ENCODE assay signal across 8 mouse cellular contexts in the genomic region with DNA sequence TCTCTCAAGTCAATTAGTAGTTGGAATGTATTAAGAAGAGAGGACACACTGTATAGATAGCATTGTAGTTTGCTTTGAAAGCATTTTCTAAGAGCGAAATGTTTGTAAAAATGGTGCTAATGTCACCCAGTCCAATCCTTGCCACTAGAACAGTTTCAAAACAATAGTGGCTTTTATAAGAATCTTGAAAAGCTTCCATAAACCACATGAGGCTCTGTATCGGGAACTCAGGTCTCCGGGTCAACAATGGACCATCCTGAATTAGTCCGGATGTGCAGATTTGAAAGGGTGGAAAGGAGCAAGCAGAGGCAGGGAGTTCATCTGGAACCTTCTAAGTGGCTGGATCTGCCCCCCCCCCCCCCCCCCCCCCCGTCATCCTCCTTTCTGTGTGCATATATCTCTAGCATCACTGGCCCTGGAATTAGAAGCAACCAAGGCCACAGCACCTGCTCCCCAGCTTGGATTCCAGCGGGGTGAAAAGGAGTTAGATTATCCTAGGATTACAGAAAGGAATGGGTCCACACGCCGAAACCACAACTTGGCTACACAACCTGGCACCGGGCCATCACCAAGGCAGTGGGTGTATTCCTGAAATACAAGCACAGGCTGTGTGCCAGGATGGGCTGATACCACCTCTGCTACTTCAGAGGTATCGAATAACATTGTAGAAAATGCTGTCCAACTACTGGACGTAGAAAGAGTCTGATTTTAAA. TPM values are rescaled to one million over a fixed set of nuclear protein-coding genes. Genes with fewer than 3 reads are reported as not detected.
DNase-seq lines count a peak whose midpoint lies in the region.

No protein-coding gene starts in this region.

- DNase-seq in layer of hippocampus, adult 11-12 months (ENCODE audit: low spot score): peak; percentile 67
- DNase-seq in layer of hippocampus, adult 9-10 months (ENCODE audit: low spot score): no peak
- DNase-seq in brain, adult 2 months (ENCODE audit: low read depth, low spot score): peak; percentile 73
- DNase-seq in gastrocnemius, postnatal 14 days: peak; percentile 68
- peak; percentile 42 to 65 for DNase-seq in layer of hippocampus, adult 8-10 months (ENCODE audit: low spot score in 2 of 2)
- peak; percentile 67 to 68 for DNase-seq in right cerebral cortex, adult 2 months (ENCODE audit: low spot score in 2 of 2)
- DNase-seq in thymus, postnatal 0 days (ENCODE audit: low spot score): no peak
- DNase-seq in thymus, postnatal 10 days (ENCODE audit: low spot score in 2 of 2): no peak

- intact Hi-C loops in gastrocnemius, postnatal 14 days (cut with DNase I; ENCODE audit: low total_unique reads): no loop called here

RNA-seq across cellular contexts. Expression of gene Galnt7, which starts 42.0 kb away (rescaled TPM):
- total RNA-seq in gastrocnemius, postnatal 14 days (2021): 1 to 10 TPM; 3.5 to 4.9 TPM
- total RNA-seq in layer of hippocampus, adult 8-10 months (2022): 10 to 100 TPM; 11.1 to 12.9 (median 12.0) TPM
- 25.3 and 27.0 TPM in 2 replicates for polyA plus RNA-seq in thymus, postnatal 0 days (2015; fragmentation: Nextera tagmentation; extraction: Ambion mirVana)

Comparison
In these comparisons a context has a peak if more than half of its experiments do, and no peak if none do; other contexts are left out.
1. DNase-seq: peak in layer of hippocampus, adult 11-12 months (single experiment), brain, adult 2 months (single experiment), gastrocnemius, postnatal 14 days (single experiment), layer of hippocampus, adult 8-10 months (2 of 2) and right cerebral cortex, adult 2 months (2 of 2); none in layer of hippocampus, adult 9-10 months (single experiment), thymus, postnatal 0 days (single experiment) and thymus, postnatal 10 days (0 of 2).